Mouse (Mus musculus) liver, embryonic 12.5 days (tissue): Measurements from ENCODE around the gene Iqsec1. TPM values are rescaled to one million over a fixed set of nuclear protein-coding genes. Genes with fewer than 3 reads are reported as not detected.

Source experiments
- ATAC-seq: fragments of 200-750 bp; cut with Nextera tagmentation; 2 replicates; pipeline ENCODE4 v1.8.0; 2017; ENCODE audit warnings: moderate number of reproducible peaks, mild to moderate bottlenecking, moderate library complexity
- H3K27ac ChIP-seq: fragments of 300-500 bp; sonication (generic); 2 replicates; pipeline ENCODE4 v1.5.1; 2016; ENCODE audit warnings: mild to moderate bottlenecking
- H3K27me3 ChIP-seq: fragments of 300-500 bp; sonication (generic); replicated peaks from 2 replicates; pipeline ENCODE4 v1.6.1; 2016; ENCODE audit warnings: mild to moderate bottlenecking, moderate library complexity
- H3K36me3 ChIP-seq: fragments of 300-500 bp; sonication (generic); 2 replicates; pipeline ENCODE4 v1.6.1; 2016; ENCODE audit warnings: mild to moderate bottlenecking, moderate library complexity
- H3K4me1 ChIP-seq: fragments of 300-500 bp; sonication (generic); 2 replicates; pipeline ENCODE4 v1.6.1; 2016
- H3K4me2 ChIP-seq: fragments of 300-500 bp; sonication (generic); 2 replicates; pipeline ENCODE4 v1.6.1; 2016; ENCODE audit warnings: mild to moderate bottlenecking, moderate library complexity
- H3K4me3 ChIP-seq: fragments of 300-500 bp; sonication (generic); 2 replicates; pipeline ENCODE4 v1.5.1; 2016; ENCODE audit warnings: mild to moderate bottlenecking, moderate library complexity
- H3K9ac ChIP-seq: fragments of 300-500 bp; sonication (generic); 2 replicates; pipeline ENCODE4 v1.6.1; 2016; ENCODE audit warnings: mild to moderate bottlenecking, moderate library complexity
- H3K9me3 ChIP-seq: fragments of 300-500 bp; sonication (generic); replicated peaks from 2 replicates; pipeline ENCODE4 v1.6.1; 2016; ENCODE audit warnings: mild to moderate bottlenecking, moderate library complexity
- WGBS: fragments of 180-500 bp; shearing (Covaris S2); methylation state at CpG from one replicate; pipeline ENCODE4 v1.1.7; 2016; ENCODE audit not compliant: insufficient replicate concordance; 5-methylcytosine and 5-hydroxymethylcytosine counted together
- polyA plus RNA-seq: library from polyadenylated mRNA; unstranded; fragments of >200 nt; fragmentation: Nextera tagmentation; extraction: Ambion mirVana; gene quantifications from 2 replicates; pipeline ENCODE4 v1.2.1, GENCODE M21; 2016

The Iqsec1 gene
- polyA plus RNA-seq, 1 experiment from 2014 or later: 3.9 TPM

DNA sequence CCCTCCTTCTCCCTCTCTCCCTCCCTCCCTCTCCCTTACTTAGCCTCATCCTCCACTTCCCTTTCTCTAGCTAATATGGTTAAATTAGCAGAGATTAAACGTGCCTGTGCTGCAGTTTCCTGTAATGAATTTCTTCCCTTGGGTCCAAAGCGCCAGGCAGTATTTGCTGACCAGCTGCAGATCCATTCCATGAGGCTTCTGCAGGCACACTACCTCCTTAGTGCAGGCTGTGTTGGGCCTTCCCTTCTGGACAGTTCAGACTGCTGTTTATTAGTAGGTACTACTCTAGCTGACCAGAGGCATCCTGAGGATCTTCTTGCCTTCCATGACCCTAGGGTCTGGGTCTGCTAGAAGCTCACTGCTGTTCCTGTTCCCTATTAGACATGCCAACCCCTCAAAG, 72.9 kb downstream of the Iqsec1 start:
- H3K36me3 ChIP-seq: no peaks in the 10 kb centered on the region
- 40% methylated on average over 2 of the region's 2 CpGs for WGBS
- H3K4me1 ChIP-seq: no peaks in the 10 kb centered on the region
- H3K27ac ChIP-seq: no peak overlapping the region
- H3K9me3 ChIP-seq: no peaks in the 10 kb centered on the region
- no peak for ATAC-seq
- H3K9ac ChIP-seq: no peak overlapping the region
- H3K4me3 ChIP-seq: no peak overlapping the region
- no peaks in the 10 kb centered on the region for H3K27me3 ChIP-seq
- no peak overlapping the region for H3K4me2 ChIP-seq

DNA sequence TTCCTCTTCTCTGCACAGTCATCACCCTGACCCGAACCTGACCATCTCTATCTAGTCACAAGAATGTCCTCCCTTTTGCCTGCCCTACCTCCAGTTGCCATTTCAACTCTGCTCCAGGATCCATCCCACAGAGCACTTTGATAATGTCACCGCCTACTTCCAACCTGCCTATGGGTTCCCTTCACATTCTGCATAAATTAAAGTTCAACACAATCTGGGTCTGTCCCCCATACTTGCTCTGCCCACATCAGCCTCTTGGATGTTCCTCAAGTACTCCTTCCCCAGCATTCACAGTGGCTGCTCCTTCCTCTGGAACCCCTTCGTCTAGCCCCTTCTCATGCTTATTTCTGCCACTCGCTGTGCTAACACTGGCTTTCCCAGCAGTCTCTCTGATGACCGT, 74.7 kb downstream of the Iqsec1 start:
- no peak for ATAC-seq

DNA sequence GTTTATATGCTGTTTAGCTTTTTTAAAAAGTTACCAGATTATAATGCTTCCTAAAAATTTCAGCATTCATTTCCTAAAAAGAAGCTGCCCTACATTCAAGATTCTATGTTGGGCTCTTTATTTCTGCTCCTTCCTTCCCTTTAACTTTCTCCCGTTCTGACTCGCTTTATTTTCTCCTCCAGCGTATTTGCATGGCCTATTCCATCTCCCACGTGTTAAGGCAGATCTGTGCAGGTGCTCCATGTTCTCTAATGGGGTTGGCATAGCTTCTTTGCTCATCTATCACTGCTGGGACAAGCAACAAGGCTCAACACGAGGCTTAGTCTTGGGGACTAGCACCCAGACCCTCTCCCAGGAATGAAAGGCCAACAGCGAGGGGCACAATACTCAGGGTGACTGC, 75.7 kb downstream of the Iqsec1 start:
- Histone ChIP-seq H3K27me3 (peaks cover 20% of the 10 kb centered on the region), H3K4me3 (no peak overlapping the region), H3K36me3 (no peaks in the 10 kb centered on the region), H3K27ac (no peak overlapping the region), H3K4me2 (no peak overlapping the region), H3K4me1 (no peaks in the 10 kb centered on the region), H3K9ac (no peak overlapping the region), H3K9me3 (no peaks in the 10 kb centered on the region)
- no peak for ATAC-seq
- WGBS: 57% methylated on average over 6 of the region's 6 CpGs

More for the DNA sequence above, 74.7 kb downstream of the Iqsec1 start:
- 67% methylated on average over 5 of the region's 5 CpGs for WGBS
- Histone ChIP-seq H3K4me2 (no peak overlapping the region), H3K9ac (no peak overlapping the region), H3K27ac (no peak overlapping the region), H3K27me3 (peaks cover 12% of the 10 kb centered on the region; the same call in 1 of the 2 replicates), H3K4me1 (no peaks in the 10 kb centered on the region), H3K4me3 (no peak overlapping the region), H3K9me3 (no peaks in the 10 kb centered on the region), H3K36me3 (no peaks in the 10 kb centered on the region)

DNA sequence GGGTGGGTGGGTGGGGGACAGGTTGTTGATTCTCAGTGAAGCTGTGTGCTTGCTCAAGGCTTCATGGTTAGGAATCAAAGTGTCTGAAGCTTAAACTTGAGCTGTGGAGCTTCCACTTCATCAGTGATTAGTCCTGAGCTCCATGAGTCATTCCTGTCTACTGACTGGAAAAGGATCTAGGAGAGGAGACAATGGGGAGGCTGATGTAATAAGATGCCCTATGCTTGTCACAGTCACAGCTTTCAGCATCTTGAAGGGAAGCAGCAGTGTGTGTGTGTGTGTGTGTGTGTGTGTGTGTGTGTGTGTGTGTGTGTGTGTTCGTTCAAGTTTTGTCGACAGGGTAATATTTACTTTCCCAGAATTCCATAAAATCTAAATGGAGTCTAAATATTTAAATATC, 84.3 kb downstream of the Iqsec1 start:
- ATAC-seq: no peak
- H3K36me3 ChIP-seq: no peaks in the 10 kb centered on the region
- no peak overlapping the region for H3K4me2 ChIP-seq
- no peak overlapping the region for H3K4me3 ChIP-seq
- no peak overlapping the region for H3K9ac ChIP-seq
- no peak overlapping the region for H3K27ac ChIP-seq
- peaks cover 57% of the 10 kb centered on the region for H3K27me3 ChIP-seq
- H3K9me3 ChIP-seq: no peaks in the 10 kb centered on the region
- no peaks in the 10 kb centered on the region for H3K4me1 ChIP-seq
- WGBS: 65% methylated on average over 2 of the region's 2 CpGs

DNA sequence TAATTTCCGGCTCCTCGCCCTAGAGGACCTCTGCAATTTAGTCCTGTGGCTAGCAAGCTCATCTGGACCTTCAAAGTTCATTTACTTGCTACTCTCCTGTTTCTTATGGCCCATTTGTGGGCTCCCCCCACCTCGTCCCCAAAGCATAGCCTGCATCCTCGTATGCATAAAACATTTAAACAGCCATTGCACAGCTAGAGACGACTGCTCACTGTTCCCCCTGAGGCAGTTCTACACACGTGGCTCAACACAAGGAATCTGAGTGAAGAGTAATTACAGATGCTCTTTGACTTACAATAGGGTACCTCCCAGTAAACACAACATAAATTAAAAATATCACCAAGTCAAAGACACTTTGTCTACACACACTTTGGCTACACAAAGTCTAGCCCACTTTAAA, 88.2 kb downstream of the Iqsec1 start:
- peaks cover 7% of the 10 kb centered on the region; the same call in 1 of the 2 replicates for H3K4me1 ChIP-seq
- no peaks in the 10 kb centered on the region for H3K36me3 ChIP-seq
- ATAC-seq: no peak
- no peak overlapping the region for H3K4me3 ChIP-seq
- H3K4me2 ChIP-seq: no peak overlapping the region
- H3K9ac ChIP-seq: no peak overlapping the region
- WGBS: 63% methylated on average over 6 of the region's 6 CpGs
- H3K27me3 ChIP-seq: peaks cover 33% of the 10 kb centered on the region
- H3K9me3 ChIP-seq: no peaks in the 10 kb centered on the region
- H3K27ac ChIP-seq: no peak overlapping the region

DNA sequence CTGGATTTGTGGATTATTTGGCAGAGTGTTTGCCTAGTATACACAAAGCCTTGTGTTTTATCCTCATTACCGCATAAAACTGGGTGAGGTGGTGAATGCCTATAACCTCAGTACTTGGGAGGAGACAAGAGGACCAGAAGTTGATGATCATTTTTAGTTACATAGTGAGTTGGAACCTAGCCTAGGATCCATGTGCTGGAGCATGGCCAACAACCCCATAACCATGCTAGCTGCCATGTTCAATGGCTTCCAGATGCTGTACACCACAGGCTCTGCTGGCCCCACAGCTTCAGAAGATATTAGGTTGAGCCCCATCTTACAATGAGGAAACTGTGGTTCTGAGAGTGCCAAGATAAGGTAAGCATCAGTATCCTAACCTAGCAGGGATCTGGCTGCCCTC, 89.2 kb downstream of the Iqsec1 start:
- Histone ChIP-seq H3K4me1 (peaks cover 7% of the 10 kb centered on the region; the same call in 1 of the 2 replicates), H3K27me3 (peaks cover 23% of the 10 kb centered on the region), H3K27ac (no peak overlapping the region), H3K4me3 (no peak overlapping the region), H3K4me2 (no peak overlapping the region), H3K9ac (no peak overlapping the region), H3K9me3 (no peaks in the 10 kb centered on the region), H3K36me3 (no peaks in the 10 kb centered on the region)
- 80% methylated on average over 1 of the region's 1 CpGs for WGBS
- ATAC-seq: no peak

DNA sequence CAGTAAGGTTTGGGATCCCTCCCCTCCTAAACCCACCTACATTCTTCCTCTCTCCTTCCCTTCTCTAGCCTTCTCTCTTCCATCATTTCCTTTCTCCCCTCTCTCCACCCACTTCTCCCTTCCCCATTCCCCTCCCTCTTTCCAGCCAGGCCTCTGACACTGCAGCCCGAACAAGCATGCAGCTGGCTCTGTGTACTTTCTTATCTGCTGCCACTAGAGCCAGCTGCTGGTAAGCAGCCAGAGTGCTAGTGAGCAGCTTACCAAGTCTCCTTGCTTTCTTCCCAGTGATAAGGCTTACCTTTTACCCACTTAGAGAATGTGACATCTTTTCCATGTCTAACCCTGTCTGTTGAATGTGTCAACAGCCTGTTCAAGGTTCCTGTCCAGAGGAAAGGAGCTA, 90.4 kb downstream of the Iqsec1 start:
- 10% methylated on average over 1 of the region's 1 CpGs for WGBS
- H3K27ac ChIP-seq: no peak overlapping the region
- ATAC-seq: no peak
- H3K4me3 ChIP-seq: no peak overlapping the region
- H3K4me1 ChIP-seq: peaks cover 7% of the 10 kb centered on the region; the same call in 1 of the 2 replicates
- H3K36me3 ChIP-seq: no peaks in the 10 kb centered on the region
- H3K9ac ChIP-seq: no peak overlapping the region
- no peaks in the 10 kb centered on the region for H3K9me3 ChIP-seq
- no peak overlapping the region for H3K4me2 ChIP-seq
- H3K27me3 ChIP-seq: peaks cover 14% of the 10 kb centered on the region

DNA sequence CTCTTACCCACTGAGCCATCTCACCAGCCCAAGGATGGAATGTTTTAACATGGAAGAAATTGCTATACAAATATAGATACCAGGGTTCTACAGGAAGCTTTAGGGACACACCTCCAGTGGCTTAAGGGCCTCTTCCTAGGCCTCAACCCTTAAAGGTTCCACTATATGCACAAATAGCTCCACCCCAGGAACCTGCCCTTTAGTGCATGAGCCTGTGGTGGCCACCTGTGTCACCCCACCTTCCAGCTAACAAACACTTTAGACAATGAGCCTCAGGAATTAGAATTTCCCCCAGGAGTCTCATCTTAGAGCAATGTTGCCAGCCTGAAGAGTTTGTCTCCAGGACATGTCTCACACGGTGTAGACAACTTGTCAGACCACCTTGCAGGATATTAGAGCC, 96.1 kb downstream of the Iqsec1 start:
- 59% methylated on average over 1 of the region's 1 CpGs for WGBS
- H3K27me3 ChIP-seq: no peaks in the 10 kb centered on the region
- no peak overlapping the region for H3K4me3 ChIP-seq
- H3K4me2 ChIP-seq: no peak overlapping the region
- H3K4me1 ChIP-seq: no peaks in the 10 kb centered on the region
- H3K9me3 ChIP-seq: no peaks in the 10 kb centered on the region
- H3K36me3 ChIP-seq: no peaks in the 10 kb centered on the region
- H3K9ac ChIP-seq: no peak overlapping the region
- no peak for ATAC-seq
- H3K27ac ChIP-seq: no peak overlapping the region

DNA sequence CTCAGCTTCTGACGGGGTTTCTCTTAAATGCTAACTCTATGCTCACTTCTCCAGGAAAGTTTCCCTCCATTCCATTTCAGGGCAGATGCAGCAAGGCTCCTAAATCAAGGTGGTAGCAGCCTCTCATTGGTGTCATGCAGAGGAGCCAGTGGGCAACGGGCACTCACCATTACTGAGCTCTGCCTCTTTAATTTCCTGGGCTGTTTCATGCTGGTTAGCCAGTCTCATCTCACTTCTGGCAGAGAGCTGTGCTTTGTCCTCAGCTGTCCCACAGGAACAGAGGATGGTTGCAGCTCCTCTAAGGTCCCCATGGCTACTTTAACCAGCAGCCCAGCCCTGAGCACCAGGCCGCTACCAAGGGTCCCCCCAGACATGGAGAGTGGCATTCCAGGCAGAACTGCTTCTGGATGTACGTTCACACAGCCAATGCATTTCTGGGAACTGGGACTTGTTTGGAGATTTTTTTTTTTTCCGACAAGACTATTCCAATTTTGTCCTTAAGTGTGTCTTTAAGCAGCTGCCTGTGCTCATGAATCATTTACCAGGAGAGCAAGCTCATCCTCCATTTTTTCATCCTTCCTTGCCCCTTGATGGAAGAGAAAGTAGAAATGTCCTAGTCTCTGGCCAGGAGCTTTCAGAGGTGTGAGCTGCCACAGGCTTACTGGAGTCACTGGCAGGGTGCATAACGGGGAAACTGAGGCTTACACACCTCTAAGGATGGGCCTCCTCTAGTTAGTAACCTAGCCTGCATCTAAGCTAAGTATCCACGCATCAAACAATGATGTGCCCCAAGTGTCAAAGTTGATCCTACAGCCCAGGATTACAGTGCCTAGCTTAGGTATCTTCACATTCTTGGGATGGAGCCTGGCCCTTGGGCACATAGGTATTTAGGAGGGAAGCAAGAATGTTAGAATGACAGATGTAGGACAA, 98.9 kb downstream of the Iqsec1 start:
- H3K4me3 ChIP-seq: no peak overlapping the region
- H3K9ac ChIP-seq: no peak overlapping the region
- H3K4me1 ChIP-seq: no peaks in the 10 kb centered on the region
- no peak overlapping the region for H3K27ac ChIP-seq
- ATAC-seq: no peak
- H3K4me2 ChIP-seq: no peak overlapping the region
- no peaks in the 10 kb centered on the region for H3K36me3 ChIP-seq
- no peaks in the 10 kb centered on the region for H3K27me3 ChIP-seq
- WGBS: 66% methylated on average over 7 of the region's 7 CpGs
- H3K9me3 ChIP-seq: no peaks in the 10 kb centered on the region

DNA sequence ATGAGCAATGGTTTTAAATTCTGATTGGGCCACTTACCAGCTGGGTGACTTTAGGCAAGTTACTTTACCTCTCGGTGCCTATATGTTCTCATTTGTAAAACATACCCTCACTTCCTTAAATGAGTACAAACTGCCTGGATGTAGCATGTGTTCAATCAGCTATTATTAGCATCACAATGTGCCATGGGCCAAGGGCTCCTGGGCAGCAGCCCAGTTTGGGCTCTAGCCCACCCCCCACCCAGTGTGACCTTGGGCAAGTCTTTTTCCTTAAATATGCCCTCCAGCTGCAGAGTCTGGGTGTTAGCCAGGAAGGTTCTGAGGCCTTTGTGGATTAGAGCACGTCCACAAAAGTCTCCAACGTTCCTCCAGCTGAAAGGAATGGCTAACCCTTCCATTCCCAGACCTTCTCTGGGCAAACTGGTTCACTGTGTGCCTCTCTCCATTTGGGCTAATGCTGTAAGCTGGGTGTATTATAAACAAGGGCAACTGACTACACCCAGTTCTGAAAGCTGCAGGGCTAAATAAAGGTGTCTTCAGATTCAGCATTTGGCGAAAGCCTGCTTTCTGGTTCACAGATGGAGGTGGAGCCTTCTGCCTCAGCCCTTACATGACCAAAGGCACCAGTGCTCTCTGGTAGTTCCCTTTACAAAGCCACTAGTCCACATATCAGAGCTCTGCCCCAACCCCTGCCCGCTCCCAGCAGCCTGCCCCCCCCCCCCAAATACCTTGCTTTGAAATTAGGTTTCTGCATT, 101.3 kb downstream of the Iqsec1 start:
- Histone ChIP-seq H3K9me3 (no peaks in the 10 kb centered on the region), H3K4me1 (no peaks in the 10 kb centered on the region), H3K9ac (no peak overlapping the region), H3K27ac (no peak overlapping the region), H3K36me3 (no peaks in the 10 kb centered on the region), H3K27me3 (no peaks in the 10 kb centered on the region), H3K4me3 (no peak overlapping the region), H3K4me2 (no peak overlapping the region)
- 55% methylated on average over 5 of the region's 5 CpGs for WGBS
- ATAC-seq: no peak

DNA sequence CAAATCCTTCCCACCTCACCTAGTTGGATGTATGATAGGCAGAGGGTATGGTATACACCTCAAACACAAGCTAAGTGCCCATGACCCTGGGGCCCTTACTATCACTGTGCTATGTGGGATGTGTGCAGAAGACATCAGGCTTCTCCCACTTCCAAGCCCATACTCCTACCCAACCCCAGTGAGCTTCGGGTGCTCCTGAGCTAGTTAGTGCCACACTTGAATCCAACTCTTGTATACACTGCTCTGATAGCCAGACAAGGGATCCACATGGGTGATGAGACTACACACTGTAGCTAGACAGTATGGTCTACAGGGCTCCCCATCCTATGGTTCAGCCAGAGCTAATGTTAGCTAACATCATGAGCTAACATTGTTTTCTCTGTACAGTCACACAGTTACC, 102.9 kb downstream of the Iqsec1 start:
- 52% methylated on average over 1 of the region's 1 CpGs for WGBS
- Histone ChIP-seq H3K4me1 (no peaks in the 10 kb centered on the region), H3K4me3 (no peak overlapping the region), H3K27me3 (no peaks in the 10 kb centered on the region), H3K4me2 (no peak overlapping the region), H3K36me3 (no peaks in the 10 kb centered on the region), H3K27ac (no peak overlapping the region), H3K9ac (no peak overlapping the region), H3K9me3 (no peaks in the 10 kb centered on the region)
- ATAC-seq: no peak

DNA sequence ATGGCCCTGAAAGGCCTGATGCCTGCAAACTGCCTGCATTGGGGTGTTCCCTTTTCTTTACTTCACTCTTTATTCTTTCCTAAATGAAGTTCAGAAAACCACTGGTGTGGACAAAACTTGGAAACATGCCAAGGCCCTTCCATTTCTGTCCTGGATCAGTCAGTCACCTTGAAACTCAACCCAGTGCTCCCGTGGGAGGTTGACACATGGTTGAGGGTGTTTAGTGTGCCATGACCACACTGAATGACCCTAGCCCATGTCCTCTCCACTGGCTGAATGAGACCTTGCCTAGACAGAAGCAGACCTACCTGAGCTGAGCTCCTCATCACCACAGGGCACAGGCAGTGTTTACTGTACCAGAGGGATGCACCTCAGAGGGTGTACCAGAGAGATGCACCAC, 103.9 kb downstream of the Iqsec1 start:
- H3K36me3 ChIP-seq: no peaks in the 10 kb centered on the region
- ATAC-seq: no peak
- 52% methylated on average over 1 of the region's 1 CpGs for WGBS
- no peaks in the 10 kb centered on the region for H3K27me3 ChIP-seq
- H3K9ac ChIP-seq: no peak overlapping the region
- H3K4me1 ChIP-seq: no peaks in the 10 kb centered on the region
- no peak overlapping the region for H3K4me2 ChIP-seq
- H3K9me3 ChIP-seq: no peaks in the 10 kb centered on the region
- H3K4me3 ChIP-seq: no peak overlapping the region
- no peak overlapping the region for H3K27ac ChIP-seq
